Mouse (Mus musculus) E14TG2a.4 (cell line): ENCODE data around the gene Hpdl.
A peak's percentile ranks its signal among the peaks of the same experiment; 100 is the strongest.

Experiments used
- H3K27me3 ChIP-seq: 2 replicates; pipeline ENCODE4 v1.6.1; 2014; ENCODE audit warnings: low read length, control low read depth; ENCODE audit not compliant: insufficient read depth
- H3K36me3 ChIP-seq: 2 replicates; pipeline ENCODE4 v1.6.1; 2014; ENCODE audit warnings: low read length, control low read depth; ENCODE audit not compliant: insufficient read depth
- H3K4me1 ChIP-seq: replicated peaks from 2 replicates; pipeline ENCODE4 v1.6.1; 2014; ENCODE audit warnings: low read depth, low read length, control low read depth
- H3K4me3 ChIP-seq: replicated peaks from 2 replicates; pipeline ENCODE4 v1.5.1; 2014; ENCODE audit warnings: mild to moderate bottlenecking, low read length
- H3K9me3 ChIP-seq: 2 replicates; pipeline ENCODE4 v1.6.1; 2014; ENCODE audit warnings: low read length, control low read depth
- CTCF ChIP-seq: conservative IDR thresholded peaks from 2 replicates; pipeline ENCODE4 v1.5.1; 2014; ENCODE audit warnings: low read length
- NANOG ChIP-seq: IDR thresholded peaks from 2 replicates; pipeline ENCODE4 v1.6.1; 2014; ENCODE audit warnings: borderline replicate concordance, low read length, mixed read lengths
- POU5F1 ChIP-seq: IDR thresholded peaks from 2 replicates; pipeline ENCODE4 v1.6.1; 2014; ENCODE audit warnings: low read length, borderline replicate concordance

Hpdl gene

DNA sequence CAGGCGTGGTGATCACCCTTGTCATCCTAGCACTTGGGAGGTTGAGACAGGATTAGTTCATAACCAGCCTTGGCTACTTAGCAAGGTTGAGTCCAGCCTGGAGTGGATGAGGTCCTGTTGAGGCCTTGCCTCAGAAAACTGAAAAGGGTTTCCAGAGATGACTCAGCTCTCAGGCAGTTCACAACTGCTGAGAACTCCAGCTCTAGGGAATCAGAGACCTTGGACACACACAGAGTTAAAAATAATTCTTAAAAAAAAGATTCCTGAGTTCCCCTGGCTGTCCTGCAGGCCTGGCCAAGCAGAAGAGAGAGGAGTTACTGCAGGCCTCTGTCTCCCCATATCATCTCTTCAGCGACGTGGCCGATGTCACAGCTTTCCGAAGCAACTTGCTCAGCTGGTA lies 6.2 kb downstream of the Hpdl start:
- Histone ChIP-seq H3K36me3 (peaks cover 94% of the 10 kb centered on the region), H3K9me3 (no peaks in the 10 kb centered on the region), H3K4me1 (peaks cover 62% of the 10 kb centered on the region), H3K4me3 (no peak overlapping the region), H3K27me3 (no peaks in the 10 kb centered on the region)
- TF ChIP-seq CTCF (no peak), POU5F1 (no peak), NANOG (no peak)

- no peaks in the 10 kb centered on the region for H3K9me3 ChIP-seq
- H3K4me1 ChIP-seq: peaks cover 53% of the 10 kb centered on the region
- H3K36me3 ChIP-seq: peaks cover 66% of the 10 kb centered on the region
- H3K27me3 ChIP-seq: no peaks in the 10 kb centered on the region
- H3K4me3 ChIP-seq: no peak overlapping the region
- TF ChIP-seq NANOG (no peak), POU5F1 (no peak), CTCF (no peak)
Measured at GRCm38 (mm10) chr4:116811012-116811411, 10.5 kb downstream of the Hpdl start.

DNA sequence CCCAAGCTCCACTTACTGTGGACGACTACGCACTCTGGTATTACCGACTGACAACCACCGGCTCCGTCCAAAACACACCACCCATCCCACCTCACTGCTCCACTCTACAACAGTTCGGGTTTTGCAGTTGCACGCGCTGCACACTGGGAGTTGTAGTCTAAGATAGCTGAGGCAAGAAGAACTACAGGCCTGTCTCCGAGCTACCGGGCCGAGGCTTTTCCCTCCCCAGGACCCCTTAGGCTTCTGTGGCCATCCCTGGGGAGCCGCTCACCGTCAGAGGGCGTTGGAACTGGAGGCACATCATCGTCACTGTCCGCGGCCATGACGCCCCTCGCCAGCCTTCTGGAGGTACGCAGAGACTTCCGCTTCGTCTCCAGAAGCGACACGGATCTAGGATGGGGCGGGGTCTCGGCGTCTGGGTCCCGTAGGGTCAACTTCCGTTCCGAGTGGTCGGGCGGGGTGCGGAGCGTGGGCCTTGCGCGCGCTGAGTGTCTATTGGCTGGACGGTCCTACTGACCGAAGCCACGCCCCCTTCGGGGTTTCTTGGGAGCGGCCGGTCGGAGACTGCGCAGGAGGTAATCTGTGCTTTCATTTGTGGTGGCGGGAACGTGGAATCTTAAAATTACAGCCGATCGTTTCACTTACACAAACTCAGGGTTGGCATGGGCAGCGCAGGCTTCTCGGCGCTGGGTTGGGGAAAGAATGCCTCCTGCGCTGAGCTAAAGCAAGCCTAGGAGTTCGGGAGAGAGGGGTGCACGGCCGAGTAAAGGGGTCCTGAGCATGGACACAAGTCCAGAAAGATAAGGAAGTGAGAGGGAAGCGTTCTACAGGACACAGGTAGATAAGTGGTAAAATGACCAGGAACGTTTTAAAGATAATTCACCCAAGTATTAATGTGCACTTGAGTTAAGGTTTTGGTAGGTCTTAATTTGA lies 14.0 kb downstream of the Hpdl start, which contains the start of the genes Toe1 and Mutyh:
TSS of gene Toe1 (minus strand) at position 444 of the 933 bp plus-strand sequence.
TSS of gene Mutyh (plus strand) at position 527 of the 933 bp plus-strand sequence.
- Histone ChIP-seq H3K4me3 (peak within 1 kb of the TSS; percentile 94), H3K36me3 (peaks cover 67% of the 10 kb centered on the region), H3K9me3 (no peaks in the 10 kb centered on the region), H3K27me3 (no peaks in the 10 kb centered on the region), H3K4me1 (peaks cover 78% of the 10 kb centered on the region)
- no peak for TF ChIP-seq NANOG
- no peak for TF ChIP-seq POU5F1
- no peak for TF ChIP-seq CTCF

- TF ChIP-seq NANOG: no peak
- peak; percentile 51 for TF ChIP-seq CTCF
- Histone ChIP-seq H3K4me3 (no peak overlapping the region), H3K36me3 (peaks cover 64% of the 10 kb centered on the region), H3K9me3 (no peaks in the 10 kb centered on the region), H3K4me1 (peaks cover 34% of the 10 kb centered on the region), H3K27me3 (no peaks in the 10 kb centered on the region)
Measured at GRCm38 (mm10) chr4:116799901-116800300, 21.6 kb downstream of the Hpdl start.

DNA sequence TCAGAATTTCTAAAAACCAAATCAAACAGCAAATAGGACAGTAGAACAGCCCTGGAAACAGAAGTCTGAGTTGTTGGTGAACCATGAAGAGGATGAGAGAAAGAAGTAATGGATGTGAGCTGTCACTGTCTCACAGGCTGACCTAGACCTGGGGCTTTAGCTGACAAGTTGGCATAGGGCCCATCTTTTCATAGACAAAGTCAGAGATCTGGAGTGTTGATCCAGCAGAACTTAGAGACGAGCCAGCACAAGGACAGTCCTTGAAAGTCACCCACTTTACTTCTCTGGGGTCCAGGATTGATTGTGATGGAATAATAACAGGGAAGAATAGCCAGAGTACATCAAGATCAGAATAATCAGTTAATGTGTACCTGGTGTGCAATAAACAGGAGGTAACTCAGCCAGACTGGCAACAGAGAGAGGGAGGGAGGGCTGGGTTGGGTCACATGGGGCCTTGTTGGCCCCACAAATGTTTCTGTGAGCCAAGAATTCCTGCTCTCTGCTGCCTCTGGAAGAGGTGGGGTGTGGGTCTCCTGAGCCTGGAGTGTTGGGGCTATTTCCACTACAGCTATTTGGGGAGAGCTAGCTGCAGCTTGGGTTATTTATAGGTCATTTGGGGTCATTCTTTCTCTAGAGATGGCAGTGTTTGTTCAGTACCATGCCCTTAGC lies 24.9 kb downstream of the Hpdl start:
- H3K9me3 ChIP-seq: no peaks in the 10 kb centered on the region
- H3K4me1 ChIP-seq: peaks cover 13% of the 10 kb centered on the region
- H3K27me3 ChIP-seq: no peaks in the 10 kb centered on the region
- H3K4me3 ChIP-seq: no peak overlapping the region
- no peak for TF ChIP-seq POU5F1
- TF ChIP-seq NANOG: no peak
- no peak for TF ChIP-seq CTCF
- peaks cover 54% of the 10 kb centered on the region for H3K36me3 ChIP-seq

- Histone ChIP-seq H3K4me3 (no peak overlapping the region), H3K9me3 (no peaks in the 10 kb centered on the region), H3K27me3 (no peaks in the 10 kb centered on the region), H3K36me3 (peaks cover 44% of the 10 kb centered on the region), H3K4me1 (peaks cover 5% of the 10 kb centered on the region)
- TF ChIP-seq CTCF (0 out of 2 replicates have a peak, but pooled peaks have one; percentile 10), POU5F1 (no peak), NANOG (no peak)
Measured at GRCm38 (mm10) chr4:116794273-116794672, 27.2 kb downstream of the Hpdl start.

DNA sequence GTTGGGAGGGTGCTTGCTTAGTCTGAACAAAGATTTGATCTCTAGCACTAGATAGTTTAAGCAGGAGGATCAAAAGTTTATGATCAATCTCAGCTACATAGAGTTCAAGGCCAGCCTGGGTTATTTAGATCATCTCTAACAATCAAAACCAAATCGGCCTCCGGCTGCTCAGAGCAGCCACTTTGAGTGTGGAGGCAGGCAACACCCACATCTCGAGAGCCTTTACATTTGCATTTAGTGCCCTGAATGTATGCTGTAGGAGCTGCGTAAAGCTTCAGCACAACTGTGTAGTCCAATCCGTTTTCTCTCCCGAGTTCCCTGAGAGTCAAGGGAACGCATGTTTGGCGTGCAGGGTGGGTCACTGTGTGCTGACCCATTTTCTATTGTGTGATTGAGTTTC lies 29.1 kb downstream of the Hpdl start:
- H3K4me1 ChIP-seq: peaks cover 16% of the 10 kb centered on the region
- no peaks in the 10 kb centered on the region for H3K27me3 ChIP-seq
- TF ChIP-seq CTCF (no peak), NANOG (no peak), POU5F1 (no peak)
- H3K36me3 ChIP-seq: peaks cover 45% of the 10 kb centered on the region
- H3K9me3 ChIP-seq: no peaks in the 10 kb centered on the region
- H3K4me3 ChIP-seq: no peak overlapping the region

GRCm38 (mm10) chr4:116788956-116789355 lies 32.6 kb downstream of the Hpdl start:
- Histone ChIP-seq H3K4me3 (no peak overlapping the region), H3K4me1 (peaks cover 30% of the 10 kb centered on the region), H3K9me3 (no peaks in the 10 kb centered on the region), H3K27me3 (no peaks in the 10 kb centered on the region), H3K36me3 (peaks cover 32% of the 10 kb centered on the region)
- peak; percentile 62 for TF ChIP-seq CTCF
- no peak for TF ChIP-seq POU5F1
- no peak for TF ChIP-seq NANOG
